Mouse (Mus musculus): Measurements from ENCODE around the gene Shisal2b. TPM values are rescaled to one million over a fixed set of nuclear protein-coding genes. Genes with fewer than 3 reads are reported as not detected.

Gene Shisal2b
- not detected in 2 replicates for polyA plus RNA-seq (2012; rRNA removed; ENCODE audit: low replicate concordance)

GRCm38 (mm10) chr13:104863127-104863979 is at the start of gene Shisal2b:
Gene Shisal2b (minus strand): TSS chr13:104863893.

DNA sequence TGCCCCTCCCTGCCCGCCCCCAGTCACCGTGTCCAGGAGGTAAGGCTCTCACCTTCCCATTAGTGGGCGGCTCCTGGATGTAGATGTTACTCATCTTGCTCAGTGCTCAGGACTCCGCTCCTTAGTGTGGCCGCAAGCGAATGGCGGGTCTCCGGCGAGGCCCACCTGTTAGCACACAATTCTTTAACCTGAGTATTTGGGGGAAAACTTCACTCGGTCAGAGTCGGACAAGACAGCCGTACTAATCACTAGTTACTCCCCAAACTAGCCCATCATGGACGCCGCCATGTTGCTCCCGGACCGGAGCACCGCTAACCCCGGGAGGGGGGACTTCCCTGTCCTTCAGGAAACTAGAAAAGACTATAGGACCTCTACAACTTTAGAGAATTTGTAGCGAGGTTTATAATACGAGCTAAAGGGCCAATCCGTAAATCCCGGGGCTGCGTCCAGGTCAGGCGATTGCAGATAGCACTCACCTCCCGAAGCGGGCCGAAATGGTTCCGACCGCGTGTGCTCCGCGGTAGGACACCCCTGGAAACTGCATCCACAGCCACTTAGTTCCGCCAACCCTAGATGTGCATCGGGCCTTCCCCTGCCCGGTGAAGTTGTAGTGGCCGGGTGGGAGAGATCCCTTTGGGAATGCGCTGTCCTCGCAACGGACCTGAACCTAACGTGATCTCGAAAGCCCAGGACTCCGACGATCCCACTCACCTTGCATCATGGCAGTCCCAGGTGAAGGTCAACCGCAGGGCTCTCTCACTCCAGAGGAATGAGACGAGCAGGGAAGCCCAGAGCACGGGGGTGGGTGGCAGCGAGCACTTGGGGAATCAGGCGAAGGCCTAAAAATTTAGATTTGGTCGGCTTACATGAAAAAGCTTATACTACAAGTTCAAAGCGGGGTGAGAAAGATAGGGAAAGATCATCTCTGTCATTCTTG is 46.8 kb downstream of the Shisal2b start, which contains the start of gene Cwc27:
Gene Cwc27 (minus strand): TSS at position 508 of the 937 bp plus-strand sequence.

Other genes starting within 250 kb of the Shisal2b start
- gene Srek1ip1, start 71.4 kb downstream of the Shisal2b start, polyA plus RNA-seq (2012; rRNA removed; ENCODE audit: low replicate concordance): 5.3 and 11.6 TPM in 2 replicates
- gene Cwc27, start 46.8 kb downstream of the Shisal2b start, polyA plus RNA-seq (2012; rRNA removed; ENCODE audit: low replicate concordance): 1.7 and 4.4 TPM in 2 replicates
- gene Rgs7bp, start 191.0 kb upstream of the Shisal2b start, polyA plus RNA-seq (2012; rRNA removed; ENCODE audit: low replicate concordance): 0.91 and 1.1 TPM in 2 replicates
- gene 4933425L06Rik, start 218.2 kb upstream of the Shisal2b start, polyA plus RNA-seq (2012; rRNA removed; ENCODE audit: low replicate concordance): not detected in 2 replicates